Mouse (Mus musculus): Measurements from ENCODE around the gene Csnk2b. TPM values are rescaled to one million over a fixed set of nuclear protein-coding genes. Genes with fewer than 3 reads are reported as not detected.
A peak's percentile ranks its signal among the peaks of the same experiment; 100 is the strongest.

Csnk2b gene
- polyA plus RNA-seq, 1 experiment from 2014 or later, result 353 TPM

DNA sequence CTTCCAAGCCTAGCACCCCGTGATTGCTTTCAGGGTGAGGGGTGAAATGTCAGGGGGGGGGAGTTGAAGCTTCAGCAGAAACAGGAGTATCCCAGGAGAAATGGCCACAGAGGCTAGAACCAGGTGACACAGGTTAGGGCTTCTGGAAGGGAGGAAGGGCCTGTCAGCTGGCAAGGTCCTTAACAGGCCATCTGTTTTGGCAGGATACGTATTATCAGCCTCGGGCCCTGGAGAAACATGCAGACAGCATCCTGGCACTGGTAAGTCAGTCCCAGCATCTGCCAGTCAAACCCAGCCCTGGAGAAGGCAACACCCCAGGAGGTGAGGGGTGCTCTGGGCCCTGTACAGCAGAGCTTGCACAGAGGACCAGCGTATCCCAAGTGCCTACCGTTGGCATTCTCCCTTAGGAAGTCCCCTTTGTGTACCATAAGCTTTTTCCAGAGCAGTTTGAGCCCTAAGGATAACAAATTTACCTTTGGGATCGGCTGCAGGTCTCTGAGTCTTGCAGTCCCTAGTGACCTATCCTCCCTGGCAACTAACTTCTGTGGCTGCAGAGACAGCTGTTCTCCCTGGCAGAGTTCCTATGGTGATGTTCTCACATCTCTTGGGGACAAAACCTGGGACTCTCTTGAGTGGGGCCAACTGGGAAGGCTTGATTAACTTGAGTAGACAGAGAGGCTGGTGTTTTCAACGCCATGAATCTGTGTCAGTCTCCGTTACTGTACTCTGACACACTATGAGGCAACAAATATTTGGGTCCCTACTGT, 31.5 kb downstream of the Csnk2b start:
- peak overlapping the region; percentile 98 for H3K27ac ChIP-seq (ENCODE audit: low read depth, low read length)
- H3K4me2 ChIP-seq (ENCODE audit: low read length), result peak overlapping the region; percentile 67
- DNase-seq (ENCODE audit: low spot score) (peak; percentile 63), ATAC-seq (peak; percentile 15; the same call in 1 of the 2 replicates)
- peaks cover 6% of the 10 kb centered on the region for H3K4me1 ChIP-seq (ENCODE audit: control insufficient read depth, insufficient read depth, low read length)
- peaks cover 34% of the 10 kb centered on the region for H3K36me3 ChIP-seq (ENCODE audit: control insufficient read depth, insufficient read depth, low read length)
- 54% methylated on average over 8 of the region's 8 CpGs for WGBS
- H3K9ac ChIP-seq (ENCODE audit: low read length), result peak overlapping the region; percentile 88
- peak overlapping the region; percentile 55 for H3K4me3 ChIP-seq (ENCODE audit: low read depth, low read length)
- no peaks in the 10 kb centered on the region for H3K9me3 ChIP-seq (replicated peaks; ENCODE audit: control insufficient read depth, low read length)
- H3K27me3 ChIP-seq (replicated peaks; ENCODE audit: control insufficient read depth, insufficient read depth, low read length), result no peaks in the 10 kb centered on the region

DNA sequence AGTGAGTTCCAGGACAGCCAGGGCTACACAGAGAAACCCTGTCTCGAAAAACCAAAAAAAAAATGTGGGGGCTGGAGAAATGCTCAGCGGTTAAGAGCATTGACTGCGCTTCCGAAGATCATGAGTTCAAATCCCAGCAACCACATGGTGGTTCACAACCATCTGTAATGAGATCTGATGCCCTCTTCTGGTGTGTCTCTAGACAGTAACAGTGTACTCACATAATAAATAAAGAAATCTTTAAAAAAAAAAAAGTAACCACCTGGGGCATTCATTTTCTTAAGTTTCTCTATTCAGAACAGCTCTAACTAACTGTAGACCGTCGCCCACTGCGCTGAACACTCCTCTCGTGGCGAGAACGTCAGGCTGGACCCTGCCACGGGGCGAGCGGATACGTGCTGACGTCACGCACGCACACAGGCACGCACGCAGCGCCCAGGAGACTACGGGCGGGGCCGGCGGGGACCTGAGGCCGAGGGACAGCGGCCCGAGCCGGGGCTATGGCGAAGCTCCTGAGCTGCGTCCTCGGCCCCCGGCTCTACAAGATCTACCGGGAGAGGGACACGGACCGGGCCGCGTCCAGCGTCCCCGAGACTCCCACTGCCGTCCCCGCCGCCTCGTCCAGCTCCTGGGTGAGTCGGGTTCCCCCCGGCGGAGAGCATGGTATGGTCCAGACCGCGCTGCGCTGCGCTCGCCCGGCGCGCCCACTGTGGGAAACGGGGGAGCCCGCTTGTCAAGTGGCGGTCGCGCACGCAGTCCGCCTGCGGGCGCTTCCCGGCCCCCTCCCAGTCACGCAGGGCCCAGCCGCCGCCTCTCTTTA, 32.8 kb downstream of the Csnk2b start, which contains the start of gene Abhd16a:
Gene Abhd16a (plus strand): TSS at position 439 of the 820 bp plus-strand sequence.
- peaks cover 6% of the 10 kb centered on the region for H3K4me1 ChIP-seq (ENCODE audit: control insufficient read depth, insufficient read depth, low read length)
- WGBS, result 3% methylated on average over 66 of the region's 67 CpGs
- peak within 1 kb of the TSS; percentile 67 for H3K4me2 ChIP-seq (ENCODE audit: low read length)
- peak within 1 kb of the TSS; percentile 98 for H3K27ac ChIP-seq (ENCODE audit: low read depth, low read length)
- peak within 1 kb of the TSS; percentile 55 for H3K4me3 ChIP-seq (ENCODE audit: low read depth, low read length)
- DNase-seq (ENCODE audit: low spot score), result peak; percentile 96
- no peaks in the 10 kb centered on the region for H3K9me3 ChIP-seq (replicated peaks; ENCODE audit: control insufficient read depth, low read length)
- H3K9ac ChIP-seq (ENCODE audit: low read length), result peak within 1 kb of the TSS; percentile 88
- peaks cover 25% of the 10 kb centered on the region for H3K36me3 ChIP-seq (ENCODE audit: control insufficient read depth, insufficient read depth, low read length)
- ATAC-seq, result peak; percentile 99
- no peaks in the 10 kb centered on the region for H3K27me3 ChIP-seq (replicated peaks; ENCODE audit: control insufficient read depth, insufficient read depth, low read length)

DNA sequence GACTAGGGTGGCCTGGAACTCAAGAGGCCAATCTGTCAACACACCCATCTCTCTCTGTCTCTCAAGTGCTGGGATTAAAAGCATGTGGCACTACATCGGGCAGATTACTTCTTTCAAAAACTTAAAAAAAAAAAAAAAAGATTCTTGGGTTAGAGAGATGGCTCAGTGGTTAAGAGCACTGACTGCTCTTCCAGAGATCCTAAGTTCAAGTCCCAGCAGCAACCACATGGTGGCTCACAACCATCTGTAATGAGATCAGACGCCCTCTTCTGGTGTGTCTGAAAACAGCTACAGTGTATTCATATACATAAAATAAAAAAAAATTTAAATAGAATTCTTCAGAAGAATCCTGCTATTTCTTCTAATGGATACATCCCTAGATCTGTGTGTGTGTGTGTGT, 33.7 kb downstream of the Csnk2b start:
- Histone ChIP-seq H3K27me3 (replicated peaks; ENCODE audit: control insufficient read depth, insufficient read depth, low read length) (no peaks in the 10 kb centered on the region), H3K4me2 (ENCODE audit: low read length) (no peak overlapping the region), H3K36me3 (ENCODE audit: control insufficient read depth, insufficient read depth, low read length) (peaks cover 17% of the 10 kb centered on the region), H3K9ac (ENCODE audit: low read length) (no peak overlapping the region), H3K4me3 (ENCODE audit: low read depth, low read length) (no peak overlapping the region), H3K4me1 (ENCODE audit: control insufficient read depth, insufficient read depth, low read length) (peaks cover 6% of the 10 kb centered on the region), H3K9me3 (replicated peaks; ENCODE audit: control insufficient read depth, low read length) (no peaks in the 10 kb centered on the region), H3K27ac (ENCODE audit: low read depth, low read length) (no peak overlapping the region)
- ATAC-seq (no peak), DNase-seq (ENCODE audit: low spot score) (no peak)
- WGBS, result 52% methylated on average over 2 of the region's 2 CpGs

DNA sequence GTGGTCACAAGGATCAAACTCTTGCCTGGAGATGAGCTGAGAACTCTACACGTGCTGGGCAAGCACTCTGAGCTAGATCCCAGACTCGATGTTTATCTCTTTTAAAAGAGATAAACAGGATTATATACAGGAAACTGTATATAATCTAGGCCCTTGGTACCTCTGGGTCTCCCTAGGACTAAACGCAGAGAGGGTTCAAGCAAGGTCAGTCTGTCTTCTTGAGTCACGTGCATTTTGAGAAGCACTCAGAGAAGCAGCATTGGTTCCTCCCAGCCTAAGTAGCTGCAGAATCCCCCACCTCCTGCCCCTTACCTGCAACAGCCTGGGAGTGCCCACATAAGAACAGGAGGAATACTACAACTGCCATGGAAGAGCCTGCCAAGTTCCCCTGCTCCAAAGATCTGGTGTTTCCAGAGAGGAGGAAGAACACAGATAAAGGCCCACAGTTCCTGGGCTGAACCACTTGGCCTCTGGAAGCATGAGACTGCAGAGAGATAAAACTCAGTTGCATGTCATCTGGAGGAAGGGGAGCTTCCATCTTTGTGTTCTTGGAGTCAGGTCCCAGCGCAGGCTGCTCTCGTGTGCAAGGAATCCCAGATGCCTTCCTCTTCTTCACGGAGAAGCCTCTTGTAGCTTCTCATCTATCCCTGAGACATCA, 36.5 kb downstream of the Csnk2b start, which contains the start of gene Ly6g6f:
Gene Ly6g6f (minus strand): TSS at position 403 of the 658 bp plus-strand sequence.
- DNase-seq (ENCODE audit: low spot score) (no peak), ATAC-seq (no peak)
- Histone ChIP-seq H3K4me1 (ENCODE audit: control insufficient read depth, insufficient read depth, low read length) (peaks cover 5% of the 10 kb centered on the region), H3K27ac (ENCODE audit: low read depth, low read length) (no peak within 1 kb of the TSS), H3K9me3 (replicated peaks; ENCODE audit: control insufficient read depth, low read length) (no peaks in the 10 kb centered on the region), H3K4me2 (ENCODE audit: low read length) (no peak within 1 kb of the TSS), H3K9ac (ENCODE audit: low read length) (no peak within 1 kb of the TSS), H3K27me3 (replicated peaks; ENCODE audit: control insufficient read depth, insufficient read depth, low read length) (no peaks in the 10 kb centered on the region), H3K4me3 (ENCODE audit: low read depth, low read length) (no peak within 1 kb of the TSS), H3K36me3 (ENCODE audit: control insufficient read depth, insufficient read depth, low read length) (no peaks in the 10 kb centered on the region)
- WGBS, result 79% methylated on average over 7 of the region's 7 CpGs

DNA sequence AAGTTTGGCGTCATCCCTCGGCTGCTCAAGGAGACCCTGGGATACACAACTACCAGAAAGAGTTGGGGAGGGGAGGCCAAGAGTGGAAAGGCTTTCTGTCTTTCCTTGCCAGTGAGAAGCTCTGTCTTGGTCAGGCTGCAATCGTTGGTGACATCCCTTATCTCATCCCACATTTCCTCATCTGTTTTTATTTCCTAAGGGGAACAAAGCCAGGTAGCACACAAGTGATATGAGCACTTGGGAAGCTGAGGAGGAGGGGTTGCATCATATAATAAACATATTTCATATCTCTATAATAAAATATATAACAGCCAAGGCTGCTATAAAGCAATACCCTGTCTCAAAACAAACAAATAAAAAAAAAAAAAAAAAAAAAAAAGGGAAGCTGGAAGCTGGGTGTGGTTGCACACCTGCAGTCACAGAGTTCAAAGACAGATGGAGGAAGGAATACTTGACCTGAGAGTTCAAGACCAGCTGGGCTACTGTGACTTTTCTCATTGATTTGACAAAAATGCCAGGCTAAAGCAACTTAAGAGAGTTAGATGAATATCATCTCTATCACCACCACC, 37.8 kb downstream of the Csnk2b start:
- no peak overlapping the region for H3K27ac ChIP-seq (ENCODE audit: low read depth, low read length)
- 83% methylated on average over 3 of the region's 3 CpGs for WGBS
- no peaks in the 10 kb centered on the region for H3K9me3 ChIP-seq (replicated peaks; ENCODE audit: control insufficient read depth, low read length)
- no peak overlapping the region for H3K4me2 ChIP-seq (ENCODE audit: low read length)
- H3K9ac ChIP-seq (ENCODE audit: low read length), result no peak overlapping the region
- H3K36me3 ChIP-seq (ENCODE audit: control insufficient read depth, insufficient read depth, low read length), result no peaks in the 10 kb centered on the region
- no peaks in the 10 kb centered on the region for H3K27me3 ChIP-seq (replicated peaks; ENCODE audit: control insufficient read depth, insufficient read depth, low read length)
- H3K4me1 ChIP-seq (ENCODE audit: control insufficient read depth, insufficient read depth, low read length), result no peaks in the 10 kb centered on the region
- no peak overlapping the region for H3K4me3 ChIP-seq (ENCODE audit: low read depth, low read length)
- ATAC-seq (no peak), DNase-seq (ENCODE audit: low spot score) (no peak)

DNA sequence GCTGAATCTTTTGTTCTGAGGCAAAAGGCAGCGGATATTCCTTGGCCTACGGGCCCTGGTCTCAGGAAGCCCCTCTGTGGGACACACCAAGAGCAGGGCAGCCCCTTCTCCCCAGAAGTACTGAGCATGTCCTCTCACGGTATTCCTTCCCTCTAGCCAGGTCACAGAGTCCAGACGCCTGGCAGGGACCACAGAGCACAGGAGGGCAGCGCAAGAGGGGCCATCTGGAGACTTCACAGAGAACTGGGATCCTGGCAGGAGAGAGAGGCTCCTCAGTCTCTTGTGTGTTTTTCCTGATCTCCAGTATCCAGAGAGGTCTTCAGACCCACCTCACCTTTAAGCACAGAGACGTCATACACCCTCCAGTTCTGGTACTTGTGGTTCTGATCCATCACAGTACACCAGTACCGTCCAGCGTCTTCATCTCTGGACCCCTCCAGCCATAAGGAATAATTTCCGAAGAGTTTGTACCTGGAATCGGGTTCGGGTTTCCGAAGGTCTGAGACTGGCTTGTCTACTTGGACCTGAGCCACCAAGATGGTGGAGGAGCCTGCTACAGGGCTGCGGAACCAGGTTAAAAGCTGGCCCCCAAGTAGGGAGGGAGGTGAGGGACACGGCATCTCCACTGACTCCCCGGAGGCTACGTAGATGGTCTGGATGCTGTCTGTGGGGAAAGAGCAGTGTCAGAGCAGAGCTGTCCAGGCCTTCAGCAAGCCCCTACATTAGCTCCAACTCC, 38.8 kb downstream of the Csnk2b start:
- Histone ChIP-seq H3K27me3 (replicated peaks; ENCODE audit: control insufficient read depth, insufficient read depth, low read length) (no peaks in the 10 kb centered on the region), H3K4me1 (ENCODE audit: control insufficient read depth, insufficient read depth, low read length) (peaks cover under 1% of the 10 kb centered on the region; the same call in 1 of the 2 replicates)

DNA sequence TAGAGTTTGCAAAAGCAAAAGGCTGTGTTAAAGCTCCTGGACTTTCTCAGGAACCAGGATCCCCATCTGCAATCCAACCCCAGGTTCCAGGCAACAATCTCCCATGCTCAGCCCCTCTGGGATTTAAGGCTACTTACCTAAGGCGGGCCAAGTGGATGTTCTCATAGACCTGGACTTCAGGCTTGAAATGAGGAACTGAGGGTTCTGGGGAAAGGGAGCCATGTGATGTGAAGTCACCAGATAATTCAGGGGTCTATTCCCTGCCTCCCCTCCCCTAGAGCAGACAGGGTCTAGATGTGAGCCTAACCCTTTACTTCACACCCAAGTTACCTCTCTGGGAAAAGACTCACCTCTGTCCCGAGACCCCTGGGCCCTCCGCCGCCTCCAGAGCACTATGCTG, 41.1 kb downstream of the Csnk2b start:
- ATAC-seq, result no peak
- 90% methylated on average over 4 of the region's 4 CpGs for WGBS
- no peak for DNase-seq (ENCODE audit: low spot score)
- H3K27ac ChIP-seq (ENCODE audit: low read depth, low read length), result no peak overlapping the region
- no peaks in the 10 kb centered on the region for H3K27me3 ChIP-seq (replicated peaks; ENCODE audit: control insufficient read depth, insufficient read depth, low read length)
- peaks cover 11% of the 10 kb centered on the region; the same call in 1 of the 2 replicates for H3K4me1 ChIP-seq (ENCODE audit: control insufficient read depth, insufficient read depth, low read length)
- no peaks in the 10 kb centered on the region for H3K36me3 ChIP-seq (ENCODE audit: control insufficient read depth, insufficient read depth, low read length)
- no peak overlapping the region for H3K4me2 ChIP-seq (ENCODE audit: low read length)
- H3K4me3 ChIP-seq (ENCODE audit: low read depth, low read length), result no peak overlapping the region
- H3K9ac ChIP-seq (ENCODE audit: low read length), result no peak overlapping the region
- H3K9me3 ChIP-seq (replicated peaks; ENCODE audit: control insufficient read depth, low read length), result no peaks in the 10 kb centered on the region

More for the DNA sequence above, 38.8 kb downstream of the Csnk2b start:
- Histone ChIP-seq H3K9ac (ENCODE audit: low read length) (no peak overlapping the region), H3K4me3 (ENCODE audit: low read depth, low read length) (no peak overlapping the region), H3K27ac (ENCODE audit: low read depth, low read length) (no peak overlapping the region), H3K9me3 (replicated peaks; ENCODE audit: control insufficient read depth, low read length) (no peaks in the 10 kb centered on the region), H3K4me2 (ENCODE audit: low read length) (no peak overlapping the region), H3K36me3 (ENCODE audit: control insufficient read depth, insufficient read depth, low read length) (no peaks in the 10 kb centered on the region)
- no peak for DNase-seq (ENCODE audit: low spot score)
- WGBS, result 87% methylated on average over 16 of the region's 16 CpGs
- ATAC-seq, result no peak

DNA sequence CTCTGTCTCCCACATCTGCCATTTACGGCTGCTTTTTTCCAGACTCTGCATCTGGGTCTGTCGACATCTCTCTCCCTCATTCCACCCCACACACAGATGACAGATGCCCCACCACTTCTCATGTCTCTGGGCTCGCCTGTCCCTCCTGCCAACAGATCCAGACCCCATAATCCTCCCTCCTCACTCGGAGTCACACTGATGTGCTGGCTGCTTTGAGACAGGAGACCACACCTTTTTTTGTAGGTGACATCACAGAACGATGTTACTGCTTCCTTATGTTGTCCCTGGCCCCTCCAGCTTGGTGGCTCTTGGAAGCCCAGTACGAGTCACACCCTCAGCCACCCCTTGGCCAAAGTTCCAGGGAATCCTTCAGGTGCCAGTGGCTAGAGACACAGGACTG, 41.6 kb downstream of the Csnk2b start:
- H3K4me2 ChIP-seq (ENCODE audit: low read length), result no peak overlapping the region
- no peaks in the 10 kb centered on the region for H3K36me3 ChIP-seq (ENCODE audit: control insufficient read depth, insufficient read depth, low read length)
- H3K9ac ChIP-seq (ENCODE audit: low read length), result no peak overlapping the region
- H3K9me3 ChIP-seq (replicated peaks; ENCODE audit: control insufficient read depth, low read length), result no peaks in the 10 kb centered on the region
- DNase-seq (ENCODE audit: low spot score) (no peak), ATAC-seq (no peak)
- 69% methylated on average over 6 of the region's 6 CpGs for WGBS
- peaks cover 11% of the 10 kb centered on the region; the same call in 1 of the 2 replicates for H3K4me1 ChIP-seq (ENCODE audit: control insufficient read depth, insufficient read depth, low read length)
- no peaks in the 10 kb centered on the region for H3K27me3 ChIP-seq (replicated peaks; ENCODE audit: control insufficient read depth, insufficient read depth, low read length)
- no peak overlapping the region for H3K27ac ChIP-seq (ENCODE audit: low read depth, low read length)
- H3K4me3 ChIP-seq (ENCODE audit: low read depth, low read length), result no peak overlapping the region

All from forebrain, embryonic 14.5 days (tissue).